Mouse (Mus musculus): ENCODE results near the gene Hcst. TPM values are rescaled to one million over a fixed set of nuclear protein-coding genes. Genes with fewer than 3 reads are reported as not detected.

The Hcst gene
- polyA plus RNA-seq, 1 experiment: not detected

- no peak overlapping the region for H3K4me2 ChIP-seq (ENCODE audit: low read depth)
- peaks cover 51% of the 10 kb centered on the region for H3K27me3 ChIP-seq (ENCODE audit: control insufficient read depth, insufficient read depth, insufficient read length)
- no peak overlapping the region for H3K4me3 ChIP-seq
- no peak overlapping the region for H3ac ChIP-seq (ENCODE audit: control insufficient read depth, insufficient read length)
- TF ChIP-seq POLR2A (IDR thresholded peaks at IDR 0.05; ENCODE audit: insufficient read length, low read depth): no peak
- TF ChIP-seq E2F4 (IDR thresholded peaks at IDR 0.05; ENCODE audit: insufficient read depth): no peak
- TF ChIP-seq MYOG (IDR thresholded peaks at IDR 0.05; ENCODE audit: control insufficient read depth in 1 of 3, insufficient read depth in 1 of 3, insufficient read length in 2 of 3, low read depth in 2 of 3): no peak
- no peak for TF ChIP-seq USF1 (IDR thresholded peaks at IDR 0.05; ENCODE audit: low read depth)
- no peak for TF ChIP-seq TCF12 (IDR thresholded peaks at IDR 0.05; ENCODE audit: insufficient read depth, poor library complexity, severe bottlenecking)
- TF ChIP-seq SRF (IDR thresholded peaks at IDR 0.05; ENCODE audit: control insufficient read depth, insufficient read length, low read depth): no peak
- TF ChIP-seq TCF3 (IDR thresholded peaks at IDR 0.05; ENCODE audit: insufficient read length, low read depth): no peak
- TF ChIP-seq MAX (IDR thresholded peaks at IDR 0.05; ENCODE audit: low read depth): no peak
- TF ChIP-seq REST (IDR thresholded peaks at IDR 0.05; ENCODE audit: insufficient read depth, insufficient read length): no peak
- no peak for TF ChIP-seq CEBPB (IDR thresholded peaks at IDR 0.05; ENCODE audit: insufficient read depth, poor library complexity, severe bottlenecking)
- TF ChIP-seq MYOD1 (IDR thresholded peaks at IDR 0.05; ENCODE audit: control insufficient read depth in 1 of 3, insufficient read length in 2 of 3, low read depth in 2 of 3): no peak
- no peak for TF ChIP-seq POLR2AphosphoS2 (IDR thresholded peaks at IDR 0.05; ENCODE audit: insufficient read length, low read depth)
- no peaks in the 10 kb centered on the region for H3K36me3 ChIP-seq (ENCODE audit: control insufficient read depth, insufficient read depth)
- no peaks in the 10 kb centered on the region for H3K79me2 ChIP-seq (ENCODE audit: control insufficient read depth, insufficient read depth)
Observed at GRCm38 (mm10) chr7:30439734-30440133, 20.1 kb upstream of the Hcst start.

GRCm38 (mm10) chr7:30436879-30437278 lies 17.2 kb upstream of the Hcst start:
- Histone ChIP-seq H3K4me2 (ENCODE audit: low read depth) (no peak overlapping the region), H3K79me2 (ENCODE audit: control insufficient read depth, insufficient read depth) (no peaks in the 10 kb centered on the region), H3K36me3 (ENCODE audit: control insufficient read depth, insufficient read depth) (no peaks in the 10 kb centered on the region), H3K4me3 (no peak overlapping the region), H3K27me3 (ENCODE audit: control insufficient read depth, insufficient read depth, insufficient read length) (peaks cover 30% of the 10 kb centered on the region), H3ac (ENCODE audit: control insufficient read depth, insufficient read length) (no peak overlapping the region)
- TF ChIP-seq TCF12 (IDR thresholded peaks at IDR 0.05; ENCODE audit: insufficient read depth, poor library complexity, severe bottlenecking): no peak
- TF ChIP-seq POLR2AphosphoS2 (IDR thresholded peaks at IDR 0.05; ENCODE audit: insufficient read length, low read depth): no peak
- no peak for TF ChIP-seq MAX (IDR thresholded peaks at IDR 0.05; ENCODE audit: low read depth)
- no peak for TF ChIP-seq REST (IDR thresholded peaks at IDR 0.05; ENCODE audit: insufficient read depth, insufficient read length)
- TF ChIP-seq USF1 (IDR thresholded peaks at IDR 0.05; ENCODE audit: low read depth): no peak
- TF ChIP-seq E2F4 (IDR thresholded peaks at IDR 0.05; ENCODE audit: insufficient read depth): no peak
- no peak for TF ChIP-seq SRF (IDR thresholded peaks at IDR 0.05; ENCODE audit: control insufficient read depth, insufficient read length, low read depth)
- no peak for TF ChIP-seq MYOG (IDR thresholded peaks at IDR 0.05; ENCODE audit: control insufficient read depth in 1 of 3, insufficient read depth in 1 of 3, insufficient read length in 2 of 3, low read depth in 2 of 3)
- TF ChIP-seq CEBPB (IDR thresholded peaks at IDR 0.05; ENCODE audit: insufficient read depth, poor library complexity, severe bottlenecking): no peak
- TF ChIP-seq POLR2A (IDR thresholded peaks at IDR 0.05; ENCODE audit: insufficient read length, low read depth): no peak
- no peak for TF ChIP-seq TCF3 (IDR thresholded peaks at IDR 0.05; ENCODE audit: insufficient read length, low read depth)
- no peak for TF ChIP-seq MYOD1 (IDR thresholded peaks at IDR 0.05; ENCODE audit: control insufficient read depth in 1 of 3, insufficient read length in 2 of 3, low read depth in 2 of 3)

- no peak for TF ChIP-seq POLR2AphosphoS2 (IDR thresholded peaks at IDR 0.05; ENCODE audit: insufficient read length, low read depth)
- TF ChIP-seq TCF3 (IDR thresholded peaks at IDR 0.05; ENCODE audit: insufficient read length, low read depth): no peak
- TF ChIP-seq CEBPB (IDR thresholded peaks at IDR 0.05; ENCODE audit: insufficient read depth, poor library complexity, severe bottlenecking): no peak
- TF ChIP-seq TCF12 (IDR thresholded peaks at IDR 0.05; ENCODE audit: insufficient read depth, poor library complexity, severe bottlenecking): no peak
- TF ChIP-seq E2F4 (IDR thresholded peaks at IDR 0.05; ENCODE audit: insufficient read depth): no peak
- no peak for TF ChIP-seq REST (IDR thresholded peaks at IDR 0.05; ENCODE audit: insufficient read depth, insufficient read length)
- no peak for TF ChIP-seq MYOD1 (IDR thresholded peaks at IDR 0.05; ENCODE audit: control insufficient read depth in 1 of 3, insufficient read length in 2 of 3, low read depth in 2 of 3)
- no peak for TF ChIP-seq POLR2A (IDR thresholded peaks at IDR 0.05; ENCODE audit: insufficient read length, low read depth)
- TF ChIP-seq MAX (IDR thresholded peaks at IDR 0.05; ENCODE audit: low read depth): no peak
- H3K27me3 ChIP-seq (ENCODE audit: control insufficient read depth, insufficient read depth, insufficient read length): peaks cover 30% of the 10 kb centered on the region
- no peaks in the 10 kb centered on the region for H3K36me3 ChIP-seq (ENCODE audit: control insufficient read depth, insufficient read depth)
- H3K4me2 ChIP-seq (ENCODE audit: low read depth): no peak overlapping the region
- no peak overlapping the region for H3ac ChIP-seq (ENCODE audit: control insufficient read depth, insufficient read length)
- no peaks in the 10 kb centered on the region for H3K79me2 ChIP-seq (ENCODE audit: control insufficient read depth, insufficient read depth)
- no peak overlapping the region for H3K4me3 ChIP-seq
Observed at GRCm38 (mm10) chr7:30435156-30435555, 15.5 kb upstream of the Hcst start.

GRCm38 (mm10) chr7:30434701-30435100 lies 15.0 kb upstream of the Hcst start:
- Histone ChIP-seq H3K4me2 (ENCODE audit: low read depth) (no peak overlapping the region), H3K4me3 (no peak overlapping the region), H3K79me2 (ENCODE audit: control insufficient read depth, insufficient read depth) (no peaks in the 10 kb centered on the region), H3K27me3 (ENCODE audit: control insufficient read depth, insufficient read depth, insufficient read length) (peaks cover 26% of the 10 kb centered on the region), H3K36me3 (ENCODE audit: control insufficient read depth, insufficient read depth) (no peaks in the 10 kb centered on the region), H3ac (ENCODE audit: control insufficient read depth, insufficient read length) (no peak overlapping the region)
- TF ChIP-seq MAX (IDR thresholded peaks at IDR 0.05; ENCODE audit: low read depth) (no peak), E2F4 (IDR thresholded peaks at IDR 0.05; ENCODE audit: insufficient read depth) (no peak), POLR2A (IDR thresholded peaks at IDR 0.05; ENCODE audit: insufficient read length, low read depth) (no peak), TCF12 (IDR thresholded peaks at IDR 0.05; ENCODE audit: insufficient read depth, poor library complexity, severe bottlenecking) (no peak), MYOD1 (IDR thresholded peaks at IDR 0.05; ENCODE audit: control insufficient read depth in 1 of 3, insufficient read length in 2 of 3, low read depth in 2 of 3) (no peak), REST (IDR thresholded peaks at IDR 0.05; ENCODE audit: insufficient read depth, insufficient read length) (no peak), CEBPB (IDR thresholded peaks at IDR 0.05; ENCODE audit: insufficient read depth, poor library complexity, severe bottlenecking) (no peak), POLR2AphosphoS2 (IDR thresholded peaks at IDR 0.05; ENCODE audit: insufficient read length, low read depth) (no peak), MYOG (IDR thresholded peaks at IDR 0.05; ENCODE audit: control insufficient read depth in 1 of 3, insufficient read depth in 1 of 3, insufficient read length in 2 of 3, low read depth in 2 of 3) (no peak), USF1 (IDR thresholded peaks at IDR 0.05; ENCODE audit: low read depth) (no peak), TCF3 (IDR thresholded peaks at IDR 0.05; ENCODE audit: insufficient read length, low read depth) (no peak), SRF (IDR thresholded peaks at IDR 0.05; ENCODE audit: control insufficient read depth, insufficient read length, low read depth) (no peak)

All from myocyte (in vitro differentiated cells).